Mouse (Mus musculus) heart, adult 18-20 months (tissue): ENCODE results near the gene 4931414P19Rik. TPM values are rescaled to one million over a fixed set of nuclear protein-coding genes. Genes with fewer than 3 reads are reported as not detected.

Experiments
- DNase-seq, 2 experiments: peaks; one replicate each; pipeline ENCODE4 v3.0.0; 2021 to 2022; ENCODE audit warnings: mixed read lengths in 1 of 2
- long read RNA-seq, 2 experiments: library from polyadenylated mRNA; stranded (forward); transcript quantifications; one replicate each; pipeline ENCODE4 v2.0.0; 2021
- total RNA-seq, 2 experiments: library from RNA; stranded (reverse); gene quantifications; 2 replicates each; pipeline ENCODE4 v1.2.3; 2021

The 4931414P19Rik gene
- 1 to 10 TPM; 3.0 to 6.1 TPM for total RNA-seq
- long read RNA-seq, experiment 1, partial matches to known transcripts: 0 of 7 reads
- long read RNA-seq, experiment 1, other reads (novel, unspliced or antisense): 4 of 7 reads
- long read RNA-seq, experiment 2, partial matches to known transcripts: 0 of 1 reads
- long read RNA-seq, experiment 2, other reads (novel, unspliced or antisense): 0 of 1 reads

- DNase-seq: peak; percentile 84 to 85
These were observed at the start of gene 4931414P19Rik for GRCm38 (mm10) chr14:54605752-54606321. Gene 4931414P19Rik (minus strand): TSS chr14:54605993.

GRCm38 (mm10) chr14:54653496-54653895 lies 47.7 kb upstream of the 4931414P19Rik start:
- peak; percentile 89 to 92 for DNase-seq

GRCm38 (mm10) chr14:54652787-54653186 lies 47.0 kb upstream of the 4931414P19Rik start:
- DNase-seq: no peak

- DNase-seq: no peak
These were observed 45.8 kb upstream of the 4931414P19Rik start for GRCm38 (mm10) chr14:54651556-54651955.

GRCm38 (mm10) chr14:54650621-54651454 lies 45.0 kb upstream of the 4931414P19Rik start:
- DNase-seq: peak; percentile 86 to 94

- no peak for DNase-seq
These were observed 42.1 kb upstream of the 4931414P19Rik start for GRCm38 (mm10) chr14:54647900-54648299.

GRCm38 (mm10) chr14:54646898-54647636 lies 41.3 kb upstream of the 4931414P19Rik start:
- DNase-seq: no peak

- no peak for DNase-seq
These were observed 40.7 kb upstream of the 4931414P19Rik start for GRCm38 (mm10) chr14:54646455-54646854.

- DNase-seq: no peak
These were observed 38.5 kb upstream of the 4931414P19Rik start for GRCm38 (mm10) chr14:54644294-54644693.

GRCm38 (mm10) chr14:54643011-54643410 lies 37.2 kb upstream of the 4931414P19Rik start:
- no peak for DNase-seq

GRCm38 (mm10) chr14:54642224-54642944 lies 36.6 kb upstream of the 4931414P19Rik start:
- no peak for DNase-seq

- DNase-seq: peak; percentile 90 to 94
These were observed 35.6 kb upstream of the 4931414P19Rik start, which contains the start of gene Cdh24 for GRCm38 (mm10) chr14:54641305-54641969. Gene Cdh24 (minus strand): TSS chr14:54641364.

GRCm38 (mm10) chr14:54640946-54641304 lies 35.1 kb upstream of the 4931414P19Rik start, which contains the start of gene Gm17606:
Gene Gm17606 (plus strand): TSS chr14:54640952.
- no peak for DNase-seq

- DNase-seq: no peak
These were observed 34.3 kb upstream of the 4931414P19Rik start for GRCm38 (mm10) chr14:54640121-54640520.

GRCm38 (mm10) chr14:54638210-54638609 lies 32.4 kb upstream of the 4931414P19Rik start:
- DNase-seq: no peak

- DNase-seq: peak in 1 of 2 experiments; percentile 60
These were observed 31.2 kb upstream of the 4931414P19Rik start for GRCm38 (mm10) chr14:54636954-54637353.

- no peak for DNase-seq
These were observed 28.4 kb upstream of the 4931414P19Rik start for GRCm38 (mm10) chr14:54634182-54634581.

- no peak for DNase-seq
These were observed 26.5 kb upstream of the 4931414P19Rik start for GRCm38 (mm10) chr14:54632252-54632651.

GRCm38 (mm10) chr14:54631240-54631599 lies 25.4 kb upstream of the 4931414P19Rik start:
- no peak for DNase-seq

GRCm38 (mm10) chr14:54630583-54631239 lies 24.9 kb upstream of the 4931414P19Rik start:
- no peak for DNase-seq

GRCm38 (mm10) chr14:54629797-54630196 lies 24.0 kb upstream of the 4931414P19Rik start:
- DNase-seq: no peak
